Mouse (Mus musculus): ENCODE data around the gene Sirt1. TPM values are rescaled to one million over a fixed set of nuclear protein-coding genes. Genes with fewer than 3 reads are reported as not detected.
"Not testable (repeated sequence)": the region's sequence is repeated elsewhere in the genome, so short reads cannot be mapped to it uniquely, and the experiment has no call there.

Sirt1 gene
- polyA plus RNA-seq, 1 experiment from 2014 or later = 6.8 TPM

GRCm38 (mm10) chr10:63377468-63377867 lies 4.0 kb downstream of the Sirt1 start:
- Histone ChIP-seq H3K4me3 (replicated peaks; ENCODE audit: low read length) (no peak overlapping the region), H3K27ac (no peak overlapping the region), H3K9ac (no peak overlapping the region), H3K9me3 (ENCODE audit: control insufficient read depth, low read length) (no peaks in the 10 kb centered on the region), H3K36me3 (replicated peaks; ENCODE audit: control insufficient read depth, insufficient read depth) (no peaks in the 10 kb centered on the region), H3K4me2 (replicated peaks) (no peak overlapping the region), H3K27me3 (ENCODE audit: control insufficient read depth, insufficient read depth, low read length) (peaks cover 9% of the 10 kb centered on the region), H3K4me1 (replicated peaks; ENCODE audit: control insufficient read depth, insufficient read depth, low read length) (peaks cover 8% of the 10 kb centered on the region)
- WGBS = 20% methylated on average over 9 of the region's 9 CpGs
- peak; percentile 22; the same call in 1 of the 2 replicates for ATAC-seq (ENCODE audit: low FRiP score)
- peak; percentile 84 for DNase-seq (ENCODE audit: low spot score)

GRCm38 (mm10) chr10:63376303-63376702 lies 5.2 kb downstream of the Sirt1 start:
- H3K27me3 ChIP-seq (ENCODE audit: control insufficient read depth, insufficient read depth, low read length) = peaks cover 9% of the 10 kb centered on the region
- H3K9ac ChIP-seq = no peak overlapping the region
- ATAC-seq (ENCODE audit: low FRiP score) = no peak
- no peaks in the 10 kb centered on the region for H3K36me3 ChIP-seq (replicated peaks; ENCODE audit: control insufficient read depth, insufficient read depth)
- 85% methylated on average over 5 of the region's 5 CpGs for WGBS
- H3K4me2 ChIP-seq (replicated peaks) = no peak overlapping the region
- no peaks in the 10 kb centered on the region for H3K9me3 ChIP-seq (ENCODE audit: control insufficient read depth, low read length)
- H3K27ac ChIP-seq = no peak overlapping the region
- peaks cover under 1% of the 10 kb centered on the region; the same call in 1 of the 2 replicates for H3K4me1 ChIP-seq (replicated peaks; ENCODE audit: control insufficient read depth, insufficient read depth, low read length)
- DNase-seq (ENCODE audit: low spot score) = no peak
- no peak overlapping the region for H3K4me3 ChIP-seq (replicated peaks; ENCODE audit: low read length)

- DNase-seq (ENCODE audit: low spot score) = no peak
- H3K4me3 ChIP-seq (replicated peaks; ENCODE audit: low read length) = no peak overlapping the region
- no peaks in the 10 kb centered on the region for H3K9me3 ChIP-seq (ENCODE audit: control insufficient read depth, low read length)
- no peak overlapping the region for H3K27ac ChIP-seq
- H3K27me3 ChIP-seq (ENCODE audit: control insufficient read depth, insufficient read depth, low read length) = no peaks in the 10 kb centered on the region
- no peak overlapping the region for H3K9ac ChIP-seq
- no peaks in the 10 kb centered on the region for H3K4me1 ChIP-seq (replicated peaks; ENCODE audit: control insufficient read depth, insufficient read depth, low read length)
- ATAC-seq (ENCODE audit: low FRiP score) = peak; percentile 21; the same call in 1 of the 2 replicates
- no peaks in the 10 kb centered on the region for H3K36me3 ChIP-seq (replicated peaks; ENCODE audit: control insufficient read depth, insufficient read depth)
- no peak overlapping the region for H3K4me2 ChIP-seq (replicated peaks)
- 76% methylated on average over 3 of the region's 3 CpGs for whole genome bisulfite sequencing
Measured at GRCm38 (mm10) chr10:63368041-63368440, 13.5 kb downstream of the Sirt1 start.

GRCm38 (mm10) chr10:63367386-63367785 lies 14.1 kb downstream of the Sirt1 start:
- Histone ChIP-seq H3K27ac (no peak overlapping the region), H3K9me3 (ENCODE audit: control insufficient read depth, low read length) (no peaks in the 10 kb centered on the region), H3K4me3 (replicated peaks; ENCODE audit: low read length) (no peak overlapping the region), H3K4me2 (replicated peaks) (no peak overlapping the region), H3K4me1 (replicated peaks; ENCODE audit: control insufficient read depth, insufficient read depth, low read length) (no peaks in the 10 kb centered on the region), H3K9ac (no peak overlapping the region), H3K27me3 (ENCODE audit: control insufficient read depth, insufficient read depth, low read length) (no peaks in the 10 kb centered on the region), H3K36me3 (replicated peaks; ENCODE audit: control insufficient read depth, insufficient read depth) (no peaks in the 10 kb centered on the region)
- WGBS = 74% methylated on average over 6 of the region's 6 CpGs
- no peak for ATAC-seq (ENCODE audit: low FRiP score)
- DNase-seq (ENCODE audit: low spot score) = no peak

GRCm38 (mm10) chr10:63365918-63366455 lies 15.5 kb downstream of the Sirt1 start:
- Histone ChIP-seq H3K27ac (no peak overlapping the region), H3K9me3 (ENCODE audit: control insufficient read depth, low read length) (no peaks in the 10 kb centered on the region), H3K36me3 (replicated peaks; ENCODE audit: control insufficient read depth, insufficient read depth) (no peaks in the 10 kb centered on the region), H3K4me1 (replicated peaks; ENCODE audit: control insufficient read depth, insufficient read depth, low read length) (no peaks in the 10 kb centered on the region), H3K4me3 (replicated peaks; ENCODE audit: low read length) (no peak overlapping the region), H3K27me3 (ENCODE audit: control insufficient read depth, insufficient read depth, low read length) (no peaks in the 10 kb centered on the region), H3K9ac (no peak overlapping the region), H3K4me2 (replicated peaks) (no peak overlapping the region)
- WGBS = 53% methylated on average over 7 of the region's 7 CpGs
- DNase-seq (ENCODE audit: low spot score) (no peak), ATAC-seq (ENCODE audit: low FRiP score) (no peak)

GRCm38 (mm10) chr10:63360502-63360901 lies 21.0 kb downstream of the Sirt1 start:
- no peak overlapping the region for H3K4me2 ChIP-seq (replicated peaks)
- H3K4me3 ChIP-seq (replicated peaks; ENCODE audit: low read length) = no peak overlapping the region
- no peaks in the 10 kb centered on the region for H3K4me1 ChIP-seq (replicated peaks; ENCODE audit: control insufficient read depth, insufficient read depth, low read length)
- no peak overlapping the region for H3K27ac ChIP-seq
- H3K9ac ChIP-seq = no peak overlapping the region
- no peaks in the 10 kb centered on the region for H3K36me3 ChIP-seq (replicated peaks; ENCODE audit: control insufficient read depth, insufficient read depth)
- ATAC-seq (ENCODE audit: low FRiP score) (no peak), DNase-seq (ENCODE audit: low spot score) (no peak)
- no peaks in the 10 kb centered on the region for H3K9me3 ChIP-seq (ENCODE audit: control insufficient read depth, low read length)
- no peaks in the 10 kb centered on the region for H3K27me3 ChIP-seq (ENCODE audit: control insufficient read depth, insufficient read depth, low read length)
- 67% methylated on average over 1 of the region's 1 CpGs for WGBS

- ATAC-seq (ENCODE audit: low FRiP score) (no peak), DNase-seq (ENCODE audit: low spot score) (no peak)
- Histone ChIP-seq H3K9ac (no peak overlapping the region), H3K9me3 (ENCODE audit: control insufficient read depth, low read length) (no peaks in the 10 kb centered on the region), H3K4me2 (replicated peaks) (no peak overlapping the region), H3K4me3 (replicated peaks; ENCODE audit: low read length) (no peak overlapping the region), H3K4me1 (replicated peaks; ENCODE audit: control insufficient read depth, insufficient read depth, low read length) (no peaks in the 10 kb centered on the region), H3K27me3 (ENCODE audit: control insufficient read depth, insufficient read depth, low read length) (no peaks in the 10 kb centered on the region), H3K36me3 (replicated peaks; ENCODE audit: control insufficient read depth, insufficient read depth) (no peaks in the 10 kb centered on the region), H3K27ac (no peak overlapping the region)
- 86% methylated on average over 5 of the region's 5 CpGs for WGBS
Measured at GRCm38 (mm10) chr10:63352111-63352510, 29.4 kb downstream of the Sirt1 start.

GRCm38 (mm10) chr10:63351099-63351498 lies 30.4 kb downstream of the Sirt1 start:
- not testable (repeated sequence) for H3K27ac ChIP-seq; H3K36me3 ChIP-seq (replicated peaks; ENCODE audit: control insufficient read depth, insufficient read depth); DNase-seq (ENCODE audit: low spot score); H3K9ac ChIP-seq; H3K4me2 ChIP-seq (replicated peaks); ATAC-seq (ENCODE audit: low FRiP score); H3K4me1 ChIP-seq (replicated peaks; ENCODE audit: control insufficient read depth, insufficient read depth, low read length); H3K27me3 ChIP-seq (ENCODE audit: control insufficient read depth, insufficient read depth, low read length); H3K9me3 ChIP-seq (ENCODE audit: control insufficient read depth, low read length); H3K4me3 ChIP-seq (replicated peaks; ENCODE audit: low read length)
- WGBS = 86% methylated on average over 7 of the region's 7 CpGs

- no peak overlapping the region for H3K27ac ChIP-seq
- no peak overlapping the region for H3K4me2 ChIP-seq (replicated peaks)
- no peak for DNase-seq (ENCODE audit: low spot score)
- H3K27me3 ChIP-seq (ENCODE audit: control insufficient read depth, insufficient read depth, low read length) = no peaks in the 10 kb centered on the region
- no peak overlapping the region for H3K9ac ChIP-seq
- H3K4me1 ChIP-seq (replicated peaks; ENCODE audit: control insufficient read depth, insufficient read depth, low read length) = no peaks in the 10 kb centered on the region
- H3K36me3 ChIP-seq (replicated peaks; ENCODE audit: control insufficient read depth, insufficient read depth) = no peaks in the 10 kb centered on the region
- no peaks in the 10 kb centered on the region for H3K9me3 ChIP-seq (ENCODE audit: control insufficient read depth, low read length)
- no peak overlapping the region for H3K4me3 ChIP-seq (replicated peaks; ENCODE audit: low read length)
- no peak for ATAC-seq (ENCODE audit: low FRiP score)
- 93% methylated on average over 7 of the region's 7 CpGs for WGBS
Measured at GRCm38 (mm10) chr10:63350666-63351065, 30.8 kb downstream of the Sirt1 start.

- Histone ChIP-seq H3K4me3 (replicated peaks; ENCODE audit: low read length) (no peak overlapping the region), H3K4me2 (replicated peaks) (no peak overlapping the region), H3K9me3 (ENCODE audit: control insufficient read depth, low read length) (no peaks in the 10 kb centered on the region), H3K4me1 (replicated peaks; ENCODE audit: control insufficient read depth, insufficient read depth, low read length) (no peaks in the 10 kb centered on the region), H3K27me3 (ENCODE audit: control insufficient read depth, insufficient read depth, low read length) (no peaks in the 10 kb centered on the region), H3K27ac (no peak overlapping the region), H3K9ac (no peak overlapping the region), H3K36me3 (replicated peaks; ENCODE audit: control insufficient read depth, insufficient read depth) (no peaks in the 10 kb centered on the region)
- 56% methylated on average over 3 of the region's 3 CpGs for WGBS
- DNase-seq (ENCODE audit: low spot score) (no peak), ATAC-seq (ENCODE audit: low FRiP score) (no peak)
Measured at GRCm38 (mm10) chr10:63348291-63348690, 33.2 kb downstream of the Sirt1 start.

Measured in hindbrain, embryonic 14.5 days (tissue).